Mouse (Mus musculus) forebrain, embryonic 14.5 days (tissue): ENCODE measurements at regions not wholly inside any gene's neighbourhood (a gene's known extent, or its start where the extent isn't known, plus 50 kb on each side); places are given as distances from the start of the nearest gene placed in this dataset.

Experiments
- ATAC-seq: fragments of 200-750 bp; cut with Nextera tagmentation; 2 replicates; pipeline ENCODE4 v1.8.0; 2017; ENCODE audit warnings: mild to moderate bottlenecking, moderate library complexity
- DNase-seq: peaks from one replicate; pipeline ENCODE4 v3.0.0-alpha.2; 2015; ENCODE audit warnings: low spot score
- H3K27ac ChIP-seq: fragments of 300-500 bp; sonication (generic); 2 replicates; pipeline ENCODE4 v1.5.1; 2014; ENCODE audit warnings: low read depth, mild to moderate bottlenecking, control low read depth, low read length, moderate library complexity
- H3K27me3 ChIP-seq: fragments of 300-500 bp; sonication (generic); replicated peaks from 2 replicates; pipeline ENCODE4 v1.6.1; 2014; ENCODE audit warnings: low read length, control low read depth, mixed read lengths; ENCODE audit not compliant: control insufficient read depth, insufficient read depth
- H3K36me3 ChIP-seq: fragments of 300-500 bp; sonication (generic); 2 replicates; pipeline ENCODE4 v1.6.1; 2014; ENCODE audit warnings: low read length, control low read depth; ENCODE audit not compliant: control insufficient read depth, insufficient read depth
- H3K4me1 ChIP-seq: fragments of 300-500 bp; sonication (generic); 2 replicates; pipeline ENCODE4 v1.6.1; 2014; ENCODE audit warnings: antibody characterized with exemption, low read length, control low read depth; ENCODE audit not compliant: control insufficient read depth, insufficient read depth
- H3K4me2 ChIP-seq: fragments of 300-500 bp; sonication (generic); 2 replicates; pipeline ENCODE4 v1.6.1; 2014; ENCODE audit warnings: mild to moderate bottlenecking, control low read depth, low read length
- H3K4me3 ChIP-seq: fragments of 300-500 bp; sonication (generic); 2 replicates; pipeline ENCODE4 v1.5.1; 2014; ENCODE audit warnings: low read depth, low read length, control low read depth
- H3K9ac ChIP-seq: fragments of 300-500 bp; sonication (generic); 2 replicates; pipeline ENCODE4 v1.6.1; 2014; ENCODE audit warnings: mild to moderate bottlenecking, low read length, control low read depth, moderate library complexity
- H3K9me3 ChIP-seq: fragments of 300-500 bp; sonication (generic); replicated peaks from 2 replicates; pipeline ENCODE4 v1.6.1; 2016; ENCODE audit warnings: low read length, control low read depth, mixed read lengths; ENCODE audit not compliant: control insufficient read depth
- WGBS: fragments of 180-500 bp; shearing (Covaris S2); extraction: QIAGEN DNeasy Blood & Tissue Kit; methylation state at CpG from one replicate; pipeline ENCODE4 v1.1.7; 2014; 5-methylcytosine and 5-hydroxymethylcytosine counted together

GRCm38 (mm10) chr9:43920053-43920754 lies 123.0 kb upstream of the Thy1 start:
- H3K36me3 ChIP-seq = no peaks in the 10 kb centered on the region
- ATAC-seq (peak; percentile 80), DNase-seq (peak; percentile 95)
- no peaks in the 10 kb centered on the region for H3K9me3 ChIP-seq
- H3K4me1 ChIP-seq = peaks cover 39% of the 10 kb centered on the region
- H3K4me2 ChIP-seq = peak overlapping the region; percentile 6; the same call in 1 of the 2 replicates
- WGBS = 3% methylated on average over 24 of the region's 24 CpGs
- H3K27me3 ChIP-seq = no peaks in the 10 kb centered on the region
- H3K27ac ChIP-seq = peak overlapping the region; percentile 67
- peak overlapping the region; percentile 21; the same call in 1 of the 2 replicates for H3K9ac ChIP-seq
- no peak overlapping the region for H3K4me3 ChIP-seq

DNA sequence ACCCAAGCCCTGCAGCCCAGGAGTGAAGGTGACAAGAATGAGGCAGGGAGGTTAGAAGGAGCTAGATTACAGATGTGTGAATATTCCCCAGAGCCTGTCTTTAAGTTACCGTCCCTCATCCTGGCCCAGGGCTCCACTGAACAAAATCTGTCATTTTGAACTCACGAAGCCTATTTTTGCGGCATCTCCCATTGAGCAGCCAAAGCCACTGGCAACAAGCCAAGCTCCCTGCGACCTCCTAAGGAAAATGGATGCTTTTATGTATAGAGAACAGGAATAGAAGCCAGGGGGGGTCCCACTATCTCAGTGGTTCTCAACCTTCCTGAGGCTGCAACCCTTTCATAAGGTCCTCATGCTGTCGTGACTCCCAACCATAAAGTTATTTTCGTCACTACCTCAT lies 121.0 kb upstream of the Thy1 start:
- Histone ChIP-seq H3K27me3 (no peaks in the 10 kb centered on the region), H3K27ac (no peak overlapping the region), H3K9ac (0 out of 2 replicates have a peak overlapping the region, but pooled peaks have one; percentile 21), H3K36me3 (no peaks in the 10 kb centered on the region), H3K4me2 (no peak overlapping the region), H3K9me3 (no peaks in the 10 kb centered on the region), H3K4me1 (peaks cover 39% of the 10 kb centered on the region), H3K4me3 (no peak overlapping the region)
- ATAC-seq = no peak
- 17% methylated on average over 6 of the region's 6 CpGs for WGBS
- peak; percentile 52 for DNase-seq

DNA sequence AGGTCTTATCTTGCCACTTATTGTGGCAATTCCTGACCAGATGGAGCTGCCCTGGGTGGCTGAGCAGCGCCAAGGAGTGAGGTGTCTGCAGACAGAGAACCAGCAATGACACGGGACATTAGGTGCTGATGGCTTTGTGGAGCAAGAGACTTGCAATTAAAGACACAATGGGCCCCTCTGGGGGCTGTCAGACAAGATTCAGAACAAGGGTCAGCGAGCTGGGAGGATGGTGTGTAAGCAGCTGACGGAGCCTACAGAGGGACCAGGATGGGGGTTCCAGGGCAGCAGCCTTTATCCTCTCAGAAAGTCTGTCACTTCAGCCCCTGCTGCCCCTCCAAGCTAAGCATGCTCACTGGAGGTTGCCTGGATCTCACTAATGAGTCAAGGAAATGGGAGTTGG lies 120.1 kb upstream of the Thy1 start:
- no peak overlapping the region for H3K4me2 ChIP-seq
- 28% methylated on average over 4 of the region's 4 CpGs for WGBS
- H3K4me1 ChIP-seq = peaks cover 39% of the 10 kb centered on the region
- H3K9ac ChIP-seq = no peak overlapping the region
- H3K27me3 ChIP-seq = no peaks in the 10 kb centered on the region
- no peak for ATAC-seq
- no peaks in the 10 kb centered on the region for H3K36me3 ChIP-seq
- H3K27ac ChIP-seq = no peak overlapping the region
- H3K4me3 ChIP-seq = no peak overlapping the region
- no peaks in the 10 kb centered on the region for H3K9me3 ChIP-seq
- DNase-seq = no peak

DNA sequence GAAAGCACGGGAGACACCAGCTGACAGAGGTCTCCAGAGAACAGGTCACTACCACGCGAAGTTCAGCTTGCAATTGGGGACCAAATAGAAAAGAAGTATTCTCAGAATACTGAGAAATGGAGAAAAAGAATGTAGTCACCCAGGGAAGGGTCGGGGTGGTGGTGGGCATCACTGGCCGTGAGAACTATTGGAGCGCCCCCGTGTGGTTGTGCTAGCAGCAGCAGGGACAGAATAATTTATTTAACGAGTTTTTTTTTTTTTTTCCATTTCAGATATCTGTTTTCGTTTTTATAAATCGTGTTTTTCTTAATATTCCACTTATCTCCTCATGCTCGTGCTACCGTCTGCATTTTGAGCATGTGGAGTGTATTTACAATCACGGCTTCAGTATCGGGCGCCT lies 118.4 kb upstream of the Thy1 start:
- no peaks in the 10 kb centered on the region for H3K36me3 ChIP-seq
- ATAC-seq (no peak), DNase-seq (peak; percentile 55)
- H3K9me3 ChIP-seq = no peaks in the 10 kb centered on the region
- no peak overlapping the region for H3K4me3 ChIP-seq
- 27% methylated on average over 15 of the region's 15 CpGs for WGBS
- no peak overlapping the region for H3K4me2 ChIP-seq
- H3K27ac ChIP-seq = no peak overlapping the region
- H3K4me1 ChIP-seq = peaks cover 39% of the 10 kb centered on the region
- H3K9ac ChIP-seq = no peak overlapping the region
- no peaks in the 10 kb centered on the region for H3K27me3 ChIP-seq

- DNase-seq = peak; percentile 91
- Histone ChIP-seq H3K4me1 (peaks cover 49% of the 10 kb centered on the region), H3K27me3 (no peaks in the 10 kb centered on the region; the same call in 1 of the 2 replicates), H3K4me3 (no peak overlapping the region), H3K36me3 (no peaks in the 10 kb centered on the region), H3K4me2 (peak overlapping the region; percentile 18), H3K9ac (no peak overlapping the region), H3K27ac (peak overlapping the region; percentile 90), H3K9me3 (no peaks in the 10 kb centered on the region)
- 13% methylated on average over 7 of the region's 7 CpGs for WGBS
- ATAC-seq = peak; percentile 70
Observed at GRCm38 (mm10) chr9:43929312-43930036, 113.7 kb upstream of the Thy1 start.

GRCm38 (mm10) chr9:43930037-43930404 lies 113.2 kb upstream of the Thy1 start:
- ATAC-seq (peak; percentile 38), DNase-seq (no peak)
- H3K4me1 ChIP-seq = peaks cover 53% of the 10 kb centered on the region
- peak overlapping the region; percentile 90 for H3K27ac ChIP-seq
- H3K9me3 ChIP-seq = no peaks in the 10 kb centered on the region
- no peaks in the 10 kb centered on the region; the same call in 1 of the 2 replicates for H3K27me3 ChIP-seq
- H3K4me2 ChIP-seq = peak overlapping the region; percentile 18
- no peak overlapping the region for H3K9ac ChIP-seq
- no peaks in the 10 kb centered on the region for H3K36me3 ChIP-seq
- no peak overlapping the region for H3K4me3 ChIP-seq

GRCm38 (mm10) chr9:43930476-43930875 lies 112.7 kb upstream of the Thy1 start:
- H3K9me3 ChIP-seq = no peaks in the 10 kb centered on the region
- ATAC-seq = no peak
- no peak overlapping the region for H3K9ac ChIP-seq
- no peak overlapping the region for H3K4me3 ChIP-seq
- no peaks in the 10 kb centered on the region; the same call in 1 of the 2 replicates for H3K27me3 ChIP-seq
- H3K4me2 ChIP-seq = peak overlapping the region; percentile 18
- peaks cover 53% of the 10 kb centered on the region for H3K4me1 ChIP-seq
- WGBS = 34% methylated on average over 3 of the region's 3 CpGs
- H3K27ac ChIP-seq = peak overlapping the region; percentile 90
- H3K36me3 ChIP-seq = no peaks in the 10 kb centered on the region
- DNase-seq = peak; percentile 62

- H3K27me3 ChIP-seq = peaks cover 4% of the 10 kb centered on the region; the same call in 1 of the 2 replicates
- DNase-seq (peak; percentile 87), ATAC-seq (peak; percentile 79)
- H3K36me3 ChIP-seq = no peaks in the 10 kb centered on the region
- peak overlapping the region; percentile 72 for H3K27ac ChIP-seq
- H3K9me3 ChIP-seq = no peaks in the 10 kb centered on the region
- H3K4me3 ChIP-seq = no peak overlapping the region
- 9% methylated on average over 18 of the region's 18 CpGs for WGBS
- H3K4me2 ChIP-seq = peak overlapping the region; percentile 23; the same call in 1 of the 2 replicates
- peaks cover 48% of the 10 kb centered on the region for H3K4me1 ChIP-seq
- peak overlapping the region; percentile 14; the same call in 1 of the 2 replicates for H3K9ac ChIP-seq
Observed at GRCm38 (mm10) chr9:43934012-43934690, 109.0 kb upstream of the Thy1 start.
